Mouse (Mus musculus) cerebellum, adult 11-12 months (tissue): ENCODE measurements around the gene Vps36.

Experiments
- DNase-seq: peaks from one replicate; pipeline ENCODE4 v3.0.0; 2022

Gene Vps36

DNA sequence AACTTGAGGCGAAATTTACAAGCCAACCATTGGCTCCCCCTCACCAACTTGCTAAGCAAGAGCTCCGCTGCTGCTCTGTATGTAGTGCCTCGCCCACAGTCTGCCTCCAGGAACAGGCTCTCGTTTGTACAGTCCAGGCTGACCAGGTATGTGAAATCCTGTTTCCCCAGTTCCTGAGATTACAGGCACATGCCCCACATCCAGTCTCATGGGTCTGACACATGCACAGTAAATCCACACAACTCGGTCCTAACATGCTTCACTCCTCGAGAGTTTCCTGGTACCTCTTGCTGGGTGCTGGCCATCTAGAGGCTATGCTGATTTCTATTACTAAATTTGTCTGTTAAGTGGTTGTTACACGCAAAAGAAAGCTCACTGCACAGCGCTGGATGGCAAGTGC, 33.8 kb downstream of the Vps36 start:
- no peak for DNase-seq

DNA sequence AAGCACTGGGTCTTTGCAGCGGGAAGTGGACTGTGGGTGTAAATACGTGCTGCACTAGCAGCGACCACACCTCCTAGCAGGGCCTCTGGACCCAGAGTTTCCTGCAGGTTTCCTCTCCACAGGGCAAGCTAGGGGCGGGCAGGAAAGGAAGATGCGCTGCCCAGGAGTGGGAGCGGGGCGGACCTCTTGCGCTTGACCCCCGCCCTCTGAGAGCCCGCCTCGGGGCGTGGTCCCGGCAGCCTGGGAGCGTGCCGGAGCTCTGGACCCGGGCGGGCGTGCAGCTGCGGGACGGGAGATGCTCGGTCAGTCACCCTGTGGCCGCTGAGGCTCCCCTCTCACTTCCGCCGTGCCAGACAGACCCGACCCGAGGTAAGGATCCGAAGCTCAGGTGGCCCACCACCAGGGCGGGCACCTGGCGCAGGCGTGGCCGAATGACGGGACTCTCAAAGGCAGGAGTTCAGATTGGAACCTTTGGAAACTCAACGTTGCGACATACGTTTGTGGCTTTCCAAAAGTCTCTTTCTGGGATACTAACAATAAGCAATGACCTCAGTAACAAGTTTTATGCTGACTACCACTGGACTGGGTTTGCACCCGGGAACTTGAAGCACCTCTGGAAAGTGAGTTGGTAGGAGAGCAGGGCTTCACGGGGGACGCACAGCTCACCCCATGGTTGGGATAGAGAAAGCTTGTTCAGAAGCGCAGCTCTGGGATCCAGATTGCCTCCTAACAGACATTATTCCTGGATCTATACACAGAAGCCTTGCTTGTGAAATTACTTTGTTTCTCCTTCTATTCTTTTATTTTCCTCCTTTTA, 34.7 kb downstream of the Vps36 start, which contains the start of gene Thsd1:
TSS of gene Thsd1 (plus strand) at position 253 of the 817 bp plus-strand sequence.
- no peak for DNase-seq

DNA sequence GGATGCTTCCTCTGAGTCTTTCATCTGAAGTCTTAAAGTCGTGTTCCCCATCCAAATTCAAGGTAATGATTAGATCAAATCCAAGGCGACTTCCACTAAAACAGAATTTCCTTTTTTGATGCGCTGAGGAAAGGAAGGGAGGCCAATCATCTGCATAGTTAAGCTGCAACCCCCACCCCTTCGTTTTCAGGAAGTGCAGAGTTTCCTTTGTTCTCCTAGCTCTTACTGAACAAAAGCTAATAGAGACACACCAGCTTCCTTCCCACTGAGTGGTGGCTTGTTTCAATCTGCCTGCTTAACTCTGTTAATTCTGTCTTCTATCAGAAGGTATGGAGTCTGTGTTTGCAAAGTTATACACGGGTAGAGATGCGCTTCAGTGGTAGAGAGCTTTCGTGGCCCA, 36.0 kb downstream of the Vps36 start:
- DNase-seq, result no peak

DNA sequence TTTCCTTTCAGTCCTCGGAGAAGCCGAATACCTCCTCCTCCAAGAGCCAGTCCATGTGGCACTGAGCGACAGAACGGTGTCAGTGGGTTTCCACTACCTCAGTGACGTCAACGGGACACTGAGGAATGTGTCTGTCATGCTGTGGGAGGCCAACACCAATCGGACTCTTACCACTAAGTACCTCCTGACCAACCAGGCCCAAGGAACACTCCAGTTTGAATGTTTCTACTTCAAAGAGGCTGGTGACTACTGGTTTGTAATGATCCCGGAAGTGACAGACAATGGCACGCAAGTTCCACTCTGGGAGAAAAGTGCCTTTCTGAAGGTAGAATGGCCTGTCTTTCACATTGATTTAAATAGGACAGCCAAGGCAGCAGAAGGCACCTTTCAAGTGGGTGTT, 50.4 kb downstream of the Vps36 start:
- DNase-seq, result no peak

DNA sequence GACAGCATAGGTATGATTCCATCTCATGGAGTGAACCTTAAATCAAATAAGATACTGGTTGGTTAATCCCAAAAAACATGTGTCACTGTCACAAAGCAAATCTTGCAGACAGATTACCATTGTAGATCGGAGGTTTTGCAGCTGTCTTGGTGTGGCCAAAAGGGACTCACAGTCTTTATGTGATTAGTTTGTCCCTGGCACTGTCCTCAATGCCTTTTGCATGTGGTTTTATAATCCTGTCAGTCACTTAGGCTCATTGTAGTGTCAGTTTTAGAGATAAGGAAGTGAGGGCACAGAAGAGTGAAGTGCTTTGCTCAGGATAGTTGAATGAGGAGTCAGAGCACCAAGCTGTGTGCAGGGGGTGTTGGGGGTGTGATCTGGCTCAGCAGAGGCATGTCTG, 53.1 kb downstream of the Vps36 start:
- DNase-seq, result no peak

DNA sequence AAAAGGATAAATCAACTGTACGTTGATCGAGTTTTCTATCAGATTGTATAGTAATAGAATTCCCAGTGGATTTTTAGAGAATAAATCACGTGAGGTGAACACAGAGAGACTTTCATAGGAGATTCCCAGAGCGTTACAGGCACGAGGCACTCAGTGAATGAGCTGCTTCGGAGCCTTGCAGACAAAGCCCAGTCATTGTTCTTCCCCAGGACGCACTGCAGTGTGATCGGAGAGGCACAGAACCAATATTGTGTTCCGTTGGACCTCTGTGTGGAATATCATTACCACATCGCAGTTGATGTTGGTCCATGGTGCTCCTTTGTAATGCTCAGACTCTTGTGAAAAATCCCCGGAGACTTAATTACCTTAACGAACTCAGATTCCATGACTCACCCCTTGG, 55.3 kb downstream of the Vps36 start:
- no peak for DNase-seq

DNA sequence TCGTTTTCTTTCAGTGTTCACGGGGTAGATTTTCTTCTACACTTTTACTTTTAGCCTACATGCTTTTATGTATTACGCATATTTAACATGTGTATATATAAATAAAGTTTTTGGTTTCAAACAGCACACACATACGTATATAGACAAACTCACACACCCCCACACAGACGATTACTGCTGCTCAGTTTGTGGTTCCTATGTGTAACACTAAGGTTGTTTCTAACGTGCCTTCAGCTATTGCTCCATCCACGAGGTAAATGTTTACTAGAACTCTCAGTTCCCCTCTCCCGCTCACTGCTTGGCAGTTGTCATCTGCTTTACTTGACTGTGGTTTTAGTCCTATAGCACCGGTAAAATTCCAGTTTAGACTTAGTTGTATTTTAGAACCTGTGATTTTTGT, 56.5 kb downstream of the Vps36 start:
- no peak for DNase-seq

DNA sequence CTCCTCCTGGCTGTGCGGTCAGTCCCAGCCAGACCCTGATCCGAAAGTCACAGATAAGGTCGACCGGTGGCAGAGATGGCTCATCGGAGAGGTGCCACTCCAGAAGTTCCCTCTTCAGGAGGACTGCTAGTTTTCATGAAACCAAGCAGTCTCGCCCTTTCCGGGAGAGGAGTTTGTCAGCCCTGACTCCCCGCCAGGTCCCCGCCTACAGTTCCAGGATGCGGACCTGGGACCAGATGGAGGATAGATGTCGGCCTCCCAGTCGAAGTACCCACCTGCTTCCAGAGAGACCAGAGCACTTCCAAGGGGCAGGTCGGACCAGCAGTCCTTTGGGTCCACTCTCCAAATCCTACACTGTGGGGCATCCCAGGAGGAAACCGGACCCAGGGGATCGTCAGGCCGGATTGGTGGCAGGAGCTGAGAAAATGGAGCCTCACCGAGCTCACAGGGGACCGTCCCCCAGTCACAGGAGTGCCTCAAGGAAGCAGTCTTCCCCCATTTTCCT, 66.4 kb downstream of the Vps36 start:
- no peak for DNase-seq

DNA sequence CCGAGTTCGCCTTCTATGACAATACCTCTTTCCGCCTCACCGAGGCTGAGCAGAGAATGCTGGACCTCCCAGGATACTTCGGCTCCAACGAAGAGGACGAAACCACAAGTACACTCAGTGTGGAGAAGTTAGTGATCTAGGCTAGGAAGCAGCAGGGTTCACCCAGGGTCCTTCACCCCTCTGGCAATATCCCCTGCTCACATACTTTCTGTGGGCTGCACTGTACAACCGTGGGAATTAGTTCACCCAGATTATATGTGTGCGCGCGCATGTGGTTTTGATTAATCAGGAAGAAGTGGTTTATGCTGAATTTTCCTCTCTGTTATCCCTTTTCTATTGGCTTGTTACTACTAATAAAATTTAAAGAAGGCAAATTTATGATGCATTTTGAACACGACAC, 66.9 kb downstream of the Vps36 start:
- no peak for DNase-seq

DNA sequence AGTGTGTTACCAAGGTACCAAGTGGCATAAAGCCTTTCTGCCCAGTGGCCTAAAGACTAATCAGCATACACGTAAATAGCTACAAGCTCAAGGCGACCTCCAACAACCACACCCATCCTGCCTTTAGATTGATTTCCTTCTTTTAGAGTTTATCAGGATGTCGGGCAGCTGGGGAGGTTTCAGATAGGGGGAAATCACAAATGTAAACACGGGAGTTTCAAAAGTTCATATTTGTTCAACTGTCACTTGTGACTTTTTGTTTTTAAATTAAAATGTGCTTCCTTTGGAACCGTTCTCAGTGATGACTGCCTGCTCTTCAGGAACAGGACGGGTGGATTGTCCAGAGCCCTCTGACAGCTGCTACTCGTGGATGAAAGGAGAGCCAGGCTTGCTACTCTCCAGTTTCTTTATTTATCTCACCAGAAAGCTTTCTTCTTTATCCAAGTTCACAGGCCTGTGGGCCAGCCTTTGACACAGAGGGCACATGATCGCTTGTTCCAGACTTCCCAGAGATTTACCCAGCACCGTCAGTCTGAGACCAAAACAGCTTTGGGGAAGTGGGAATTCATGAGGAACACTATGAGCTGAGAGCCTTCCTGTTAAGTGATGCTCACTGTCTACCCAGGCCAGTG, 67.6 kb downstream of the Vps36 start:
- no peak for DNase-seq

DNA sequence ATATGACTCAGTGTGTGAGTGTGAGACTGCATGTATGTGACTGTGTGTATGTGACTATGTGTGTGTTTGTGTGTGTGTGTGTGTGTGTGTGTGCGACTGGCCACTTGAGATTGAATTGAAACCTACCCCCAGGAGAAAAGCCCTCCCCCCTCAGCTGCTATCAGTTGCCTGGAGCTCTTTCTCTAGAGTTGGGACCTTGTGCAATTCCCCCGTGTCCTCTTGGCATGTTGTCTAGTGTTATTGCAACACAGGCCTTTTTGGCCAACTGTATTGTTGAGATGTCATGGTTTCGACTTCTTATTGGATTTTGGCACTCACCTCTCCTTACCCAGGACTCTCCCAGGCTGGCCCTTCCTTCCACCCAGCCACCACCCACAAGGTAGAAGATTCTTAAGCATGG, 69.7 kb downstream of the Vps36 start:
- no peak for DNase-seq

DNA sequence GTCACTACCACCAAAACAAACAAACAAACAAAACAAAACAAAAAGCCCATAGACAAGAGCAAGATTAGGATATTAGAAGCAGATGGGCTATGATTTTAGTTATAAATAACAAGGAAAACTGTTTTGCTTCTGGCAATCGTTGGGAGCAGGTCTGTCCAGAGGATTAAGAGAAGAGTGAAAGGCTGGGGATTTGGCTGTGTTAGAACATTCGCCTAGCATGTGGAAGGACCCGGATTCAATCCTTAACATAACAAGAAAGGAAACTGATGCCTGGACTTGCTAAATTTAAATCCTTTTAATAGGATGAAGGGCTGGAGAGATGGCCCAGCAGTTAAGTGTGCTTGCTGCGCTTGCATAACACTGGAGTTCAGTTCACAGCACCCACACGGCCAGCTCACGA, 71.7 kb downstream of the Vps36 start:
- no peak for DNase-seq

DNA sequence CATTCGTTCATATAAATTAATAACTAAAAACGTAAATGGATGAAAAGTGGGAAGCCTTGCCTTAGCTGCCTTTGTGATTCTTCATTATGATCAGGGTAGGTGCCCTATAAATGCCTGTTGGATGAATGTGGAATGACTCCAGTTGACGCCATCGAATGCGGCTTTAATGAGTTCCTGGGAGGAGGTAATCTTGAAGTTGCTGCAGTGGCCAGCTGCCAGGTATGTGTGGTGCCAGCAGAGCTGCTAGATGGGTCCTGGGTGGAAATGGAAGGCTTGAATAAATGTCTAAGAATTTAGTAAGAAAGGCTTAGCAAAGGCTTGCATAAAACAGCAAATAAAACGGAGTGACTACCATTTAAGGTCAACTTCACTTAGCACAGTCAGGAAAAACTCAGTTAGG, 72.2 kb downstream of the Vps36 start:
- DNase-seq, result no peak

DNA sequence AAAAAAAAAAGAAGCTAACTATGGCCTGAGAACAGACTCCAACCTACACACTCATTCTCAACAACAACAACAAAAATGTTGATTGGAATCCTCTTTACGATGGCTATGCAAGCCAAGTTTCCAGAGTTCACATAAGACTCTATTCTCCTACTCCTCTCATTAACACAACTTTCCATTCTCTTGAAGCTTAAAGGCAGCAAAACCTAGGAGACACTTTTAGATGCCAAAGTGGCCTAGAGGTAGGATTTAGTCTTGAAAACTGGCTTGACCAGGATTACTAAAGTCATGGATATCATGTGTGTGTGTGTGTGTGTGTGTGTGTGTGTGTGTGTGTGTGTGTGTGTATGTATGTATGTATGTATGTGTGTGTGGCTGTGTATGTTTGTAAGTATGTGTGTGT, 72.6 kb downstream of the Vps36 start:
- no peak for DNase-seq

DNA sequence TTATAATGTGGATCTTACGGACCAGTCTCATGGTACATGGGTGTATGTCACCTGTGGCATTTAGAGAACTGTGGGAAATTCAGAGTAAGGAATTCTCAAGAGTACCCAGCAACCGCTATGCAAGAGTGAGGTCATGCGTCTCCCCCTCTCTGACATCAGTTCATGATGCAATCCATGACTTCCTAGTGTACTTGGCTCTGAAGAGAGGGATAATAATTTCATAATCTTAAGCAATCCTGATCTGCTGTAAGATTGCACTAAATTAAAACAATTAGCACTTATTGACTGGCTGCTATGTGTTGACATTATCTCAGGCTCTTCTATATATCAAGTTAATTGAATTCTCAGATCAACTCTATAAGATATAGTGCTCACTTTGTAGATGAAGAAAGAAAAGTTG, 74.2 kb downstream of the Vps36 start:
- no peak for DNase-seq
